Mouse (Mus musculus) heart, embryonic 14.5 days (tissue): ENCODE data around the gene Atat1. TPM values are rescaled to one million over a fixed set of nuclear protein-coding genes. Genes with fewer than 3 reads are reported as not detected.
"Not testable (repeated sequence)": the region's sequence is repeated elsewhere in the genome, so short reads cannot be mapped to it uniquely, and the experiment has no call there.

Experiments
- ATAC-seq: fragments of 200-750 bp; cut with Nextera tagmentation; 2 replicates; pipeline ENCODE4 v1.8.0; 2017; ENCODE audit warnings: low read depth, moderate TSS enrichment; ENCODE audit not compliant: insufficient number of reproducible peaks, insufficient read depth, low FRiP score
- H3K27ac ChIP-seq, 2 experiments: fragments of 200-500 bp in 1 of 2; fragments of 300-500 bp in 1 of 2; sonication (generic) in 1 of 2; replicated peaks in 1 of 2; 2 replicates each; pipeline ENCODE4 v1.5.1; 2012 to 2014; ENCODE audit warnings: low read depth in 2 of 2, low read length in 2 of 2, control low read depth in 1 of 2, mild to moderate bottlenecking in 1 of 2, mixed read lengths in 1 of 2; ENCODE audit not compliant: control insufficient read depth in 1 of 2, insufficient read depth in 1 of 2
- H3K27me3 ChIP-seq: fragments of 300-500 bp; sonication (generic); 2 replicates; pipeline ENCODE4 v1.6.1; 2014; ENCODE audit warnings: mild to moderate bottlenecking, low read length, control low read depth; ENCODE audit not compliant: control insufficient read depth, insufficient read depth
- H3K36me3 ChIP-seq: fragments of 300-500 bp; sonication (generic); 2 replicates; pipeline ENCODE4 v1.6.1; 2014; ENCODE audit warnings: mild to moderate bottlenecking, control low read depth, low read length, mixed read lengths; ENCODE audit not compliant: control insufficient read depth, insufficient read depth
- H3K4me1 ChIP-seq, 2 experiments: fragments of 200-500 bp in 1 of 2; fragments of 300-500 bp in 1 of 2; sonication (generic) in 1 of 2; 2 replicates each; pipeline ENCODE4 v1.6.1; 2012 to 2014; ENCODE audit warnings: low read length in 2 of 2, control low read depth in 1 of 2, mixed read lengths in 1 of 2; ENCODE audit not compliant: control insufficient read depth in 2 of 2, insufficient read depth in 2 of 2
- H3K4me2 ChIP-seq: fragments of 300-500 bp; sonication (generic); 2 replicates; pipeline ENCODE4 v1.6.1; 2014; ENCODE audit warnings: mild to moderate bottlenecking, low read length
- H3K4me3 ChIP-seq, 2 experiments: fragments of 200-500 bp in 1 of 2; fragments of 300-500 bp in 1 of 2; sonication (generic) in 1 of 2; 2 replicates each; pipeline ENCODE4 v1.5.1; 2012 to 2014; ENCODE audit warnings: low read length in 2 of 2, mild to moderate bottlenecking in 2 of 2, control low read depth in 1 of 2, low read depth in 1 of 2, moderate library complexity in 1 of 2; ENCODE audit not compliant: control insufficient read depth in 1 of 2, insufficient read depth in 1 of 2
- H3K9ac ChIP-seq: fragments of 300-500 bp; sonication (generic); 2 replicates; pipeline ENCODE4 v1.6.1; 2014; ENCODE audit warnings: mild to moderate bottlenecking, low read length
- H3K9me3 ChIP-seq: fragments of 300-500 bp; sonication (generic); 2 replicates; pipeline ENCODE4 v1.6.1; 2016; ENCODE audit warnings: low read length, control low read depth; ENCODE audit not compliant: control insufficient read depth
- WGBS: fragments of 180-500 bp; shearing (Covaris S2); extraction: QIAGEN DNeasy Blood & Tissue Kit; methylation state at CpG from one replicate; pipeline ENCODE4 v1.1.7; 2014; 5-methylcytosine and 5-hydroxymethylcytosine counted together
- polyA plus RNA-seq: library from polyadenylated mRNA; unstranded; fragments of >200 nt; fragmentation: Nextera tagmentation; extraction: Ambion mirVana; gene quantifications from 2 replicates; pipeline ENCODE4 v1.2.1, GENCODE M21; 2014

The Atat1 gene
- polyA plus RNA-seq, 1 experiment from 2014 or later = 52.5 TPM

DNA sequence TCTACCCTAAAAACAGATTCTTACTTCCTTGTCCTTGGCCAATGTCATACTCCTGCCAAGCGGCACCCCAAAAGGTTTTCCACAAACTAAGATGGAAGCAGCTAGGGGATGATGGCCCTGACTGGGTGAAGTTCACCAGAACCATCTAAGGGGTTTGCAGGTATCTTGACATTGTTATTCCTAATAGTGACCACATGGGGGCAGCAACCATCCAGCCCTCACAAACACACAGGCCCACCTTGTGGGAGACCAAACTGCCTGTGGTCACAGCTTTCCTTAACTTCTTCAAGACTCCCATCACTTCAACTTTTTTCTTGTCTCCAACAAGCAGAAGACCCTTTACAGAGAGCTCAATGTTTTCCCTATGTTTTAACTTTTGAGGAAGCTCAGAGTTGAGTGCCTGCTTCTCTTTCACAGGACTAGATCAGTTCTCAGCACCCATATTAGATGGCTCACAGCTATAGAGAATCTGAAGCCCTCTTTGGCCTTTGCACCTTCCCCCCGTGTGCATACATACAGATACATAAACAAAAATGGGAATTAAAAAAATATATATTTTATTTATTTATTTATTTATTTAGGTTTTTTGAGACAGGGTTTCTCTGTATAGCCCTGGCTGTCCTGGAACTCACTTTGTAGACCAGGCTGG is 27.9 kb upstream of the Atat1 start:
- Histone ChIP-seq H3K9ac (no peak overlapping the region), H3K4me1 (no peaks in the 10 kb centered on the region), H3K27ac (no peak overlapping the region), H3K27me3 (no peaks in the 10 kb centered on the region), H3K9me3 (0 out of 2 replicates have a peak, but pooled peaks cover 2% of the 10 kb centered on the region), H3K4me2 (no peak overlapping the region), H3K4me3 (no peak overlapping the region), H3K36me3 (no peaks in the 10 kb centered on the region)
- WGBS = 33% methylated on average over 2 of the region's 2 CpGs
- no peak for ATAC-seq

DNA sequence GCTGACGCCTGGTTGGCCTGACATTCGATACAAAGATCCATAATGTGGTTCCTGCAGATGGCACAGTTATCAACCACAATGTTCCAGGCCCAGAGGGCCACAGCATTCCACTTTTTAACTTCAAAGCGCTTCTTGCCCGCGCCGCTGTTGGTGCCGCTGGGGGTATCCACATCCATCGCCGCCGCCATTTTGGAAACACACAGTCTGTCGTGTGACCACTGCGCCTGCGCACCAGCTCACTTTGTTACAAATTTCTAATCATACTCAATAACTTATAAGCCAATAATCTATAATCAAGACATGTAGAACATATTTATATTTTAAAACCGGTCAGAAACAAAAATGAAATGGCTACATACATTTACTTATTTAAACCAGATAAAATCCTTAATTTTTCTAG is 25.9 kb upstream of the Atat1 start:
- H3K4me2 ChIP-seq, H3K9me3 ChIP-seq, H3K4me1 ChIP-seq, ATAC-seq, H3K9ac ChIP-seq, H3K4me3 ChIP-seq, H3K27me3 ChIP-seq, H3K27ac ChIP-seq: not testable (repeated sequence)
- peaks cover 11% of the 10 kb centered on the region for H3K36me3 ChIP-seq
- 87% methylated on average over 14 of the region's 14 CpGs for WGBS

DNA sequence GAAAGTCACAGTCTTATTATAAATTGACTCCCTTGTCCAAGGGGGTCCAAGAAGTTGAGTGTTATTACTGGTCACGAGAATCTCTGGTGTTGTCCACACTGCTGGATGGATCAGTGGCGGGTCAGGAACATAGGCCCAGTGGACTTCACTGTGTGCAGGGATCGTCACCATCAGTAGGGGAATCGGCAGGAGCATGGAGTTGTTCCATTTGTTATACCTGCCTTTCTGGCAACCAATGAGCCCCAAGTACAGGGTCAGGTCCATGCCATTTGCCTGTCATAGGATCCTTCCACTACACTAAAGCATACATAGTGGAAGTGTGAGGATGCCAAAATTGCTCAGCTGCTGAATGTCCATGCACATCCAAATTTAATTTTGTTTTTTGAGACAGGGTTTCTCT is 22.7 kb upstream of the Atat1 start:
- Histone ChIP-seq H3K4me2 (no peak overlapping the region), H3K27me3 (no peaks in the 10 kb centered on the region), H3K4me1 (no peaks in the 10 kb centered on the region), H3K9ac (no peak overlapping the region), H3K9me3 (no peaks in the 10 kb centered on the region), H3K4me3 (no peak overlapping the region), H3K27ac (no peak overlapping the region), H3K36me3 (peaks cover 42% of the 10 kb centered on the region)
- 83% methylated on average over 4 of the region's 4 CpGs for WGBS
- no peak for ATAC-seq

- WGBS = 100% methylated on average over 12 of the region's 12 CpGs
- Histone ChIP-seq H3K4me1 (no peaks in the 10 kb centered on the region), H3K27me3 (no peaks in the 10 kb centered on the region), H3K27ac (no peak overlapping the region), H3K9ac (no peak overlapping the region), H3K36me3 (peaks cover 61% of the 10 kb centered on the region), H3K9me3 (no peaks in the 10 kb centered on the region), H3K4me3 (no peak overlapping the region), H3K4me2 (no peak overlapping the region)
- ATAC-seq = no peak; the same call in 1 of the 2 replicates
Measured at GRCm38 (mm10) chr17:35930627-35931026, 20.8 kb upstream of the Atat1 start.

DNA sequence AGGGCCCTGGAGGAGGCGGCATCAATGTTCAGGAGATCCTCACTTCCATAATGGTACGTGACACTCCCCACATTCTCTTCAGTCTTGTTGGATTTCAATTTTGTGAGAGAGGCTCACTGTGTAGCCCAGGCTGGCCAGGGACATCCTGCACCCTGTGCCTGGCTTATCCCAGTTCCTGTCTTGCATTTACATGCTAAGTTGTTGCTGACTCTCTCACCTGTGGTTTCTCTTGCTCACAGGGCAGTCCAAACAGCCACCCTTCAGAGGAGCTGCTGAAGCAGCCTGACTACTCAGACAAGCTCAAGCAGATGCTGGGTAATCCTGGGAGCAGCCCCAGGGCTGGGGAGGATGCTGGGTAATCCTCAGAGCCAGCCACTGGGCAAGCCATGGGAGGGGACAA is 19.7 kb upstream of the Atat1 start:
- 97% methylated on average over 2 of the region's 2 CpGs for WGBS

DNA sequence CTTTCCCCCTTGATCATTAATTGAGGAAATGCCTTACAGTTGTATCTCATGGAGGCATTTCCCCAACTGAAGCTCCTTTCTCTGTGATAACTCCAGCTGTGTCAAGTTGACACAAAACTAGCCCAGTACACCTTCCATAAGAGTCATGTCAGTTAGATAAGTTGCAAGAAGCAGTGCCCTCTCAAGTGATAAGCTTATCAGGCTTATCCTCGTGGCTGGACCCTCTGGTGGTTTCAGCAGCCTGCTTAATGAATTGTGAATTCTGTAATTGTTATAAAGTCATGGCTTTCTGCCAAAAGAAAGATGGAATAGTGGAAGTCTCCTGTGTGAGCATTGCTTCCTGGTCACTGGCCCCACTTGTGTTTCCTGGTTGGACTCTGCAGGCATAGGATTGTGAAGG is 17.6 kb upstream of the Atat1 start:
- WGBS = 3% methylated on average over 1 of the region's 1 CpGs
- no peak for ATAC-seq

More for the DNA sequence above, 19.7 kb upstream of the Atat1 start:
- Histone ChIP-seq H3K27me3 (no peaks in the 10 kb centered on the region), H3K27ac (no peak overlapping the region), H3K4me2 (no peak overlapping the region), H3K9ac (no peak overlapping the region), H3K36me3 (peaks cover 72% of the 10 kb centered on the region), H3K9me3 (no peaks in the 10 kb centered on the region), H3K4me1 (no peaks in the 10 kb centered on the region), H3K4me3 (no peak overlapping the region)
- no peak for ATAC-seq

GRCm38 (mm10) chr17:35923281-35923680 is 13.4 kb upstream of the Atat1 start:
- ATAC-seq = no peak
- WGBS = 84% methylated on average over 4 of the region's 4 CpGs

More for the DNA sequence above, 17.6 kb upstream of the Atat1 start:
- Histone ChIP-seq H3K4me3 (no peak overlapping the region), H3K27ac (no peak overlapping the region), H3K4me1 (no peaks in the 10 kb centered on the region), H3K36me3 (peaks cover 83% of the 10 kb centered on the region), H3K4me2 (no peak overlapping the region), H3K9ac (no peak overlapping the region), H3K9me3 (no peaks in the 10 kb centered on the region), H3K27me3 (no peaks in the 10 kb centered on the region)

GRCm38 (mm10) chr17:35922566-35922965 is 12.7 kb upstream of the Atat1 start:
- H3K4me3 ChIP-seq = no peak overlapping the region
- no peaks in the 10 kb centered on the region for H3K27me3 ChIP-seq
- H3K9ac ChIP-seq = no peak overlapping the region
- H3K4me2 ChIP-seq = no peak overlapping the region
- peaks cover 5 to 27% of the 10 kb centered on the region in 2 experiments for H3K4me1 ChIP-seq
- no peaks in the 10 kb centered on the region for H3K9me3 ChIP-seq
- H3K27ac ChIP-seq = no peak overlapping the region
- no peak for ATAC-seq
- 85% methylated on average over 3 of the region's 3 CpGs for WGBS
- peaks cover 48% of the 10 kb centered on the region for H3K36me3 ChIP-seq

More at GRCm38 (mm10) chr17:35923281-35923680, 13.4 kb upstream of the Atat1 start:
- Histone ChIP-seq H3K9me3 (no peaks in the 10 kb centered on the region), H3K4me2 (no peak overlapping the region), H3K27me3 (no peaks in the 10 kb centered on the region), H3K4me1 (peaks cover 5 to 27% of the 10 kb centered on the region in 2 experiments), H3K36me3 (peaks cover 51% of the 10 kb centered on the region), H3K9ac (no peak overlapping the region), H3K4me3 (no peak overlapping the region), H3K27ac (no peak overlapping the region)
